Mouse (Mus musculus): Measurements from ENCODE around the gene Tmem183a.
A peak's percentile ranks its signal among the peaks of the same experiment; 100 is the strongest.

Tmem183a gene

GRCm38 (mm10) chr1:134318261-134318660 is 43.5 kb downstream of the Tmem183a start:
- no peak for DNase-seq

DNA sequence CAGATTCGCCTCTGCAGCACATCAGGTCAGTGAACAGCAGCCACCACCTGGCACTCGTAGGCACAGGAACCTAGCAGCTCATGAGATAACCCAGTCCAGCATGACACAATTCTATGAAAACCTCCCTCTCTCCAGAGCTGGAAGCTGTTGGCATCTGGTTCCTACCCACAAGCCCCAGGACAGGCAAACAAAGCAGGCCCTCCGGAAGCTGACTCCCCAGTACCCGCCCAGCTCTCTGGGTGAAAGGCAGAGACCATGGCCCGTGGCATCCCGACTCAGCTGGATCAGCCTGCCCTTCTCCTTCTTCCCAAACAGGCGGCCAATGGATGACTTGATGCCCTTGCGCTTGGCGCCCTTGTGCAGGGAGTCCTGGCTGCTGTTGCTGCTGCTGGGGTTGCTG is 45.4 kb downstream of the Tmem183a start:
- no peak for DNase-seq

DNA sequence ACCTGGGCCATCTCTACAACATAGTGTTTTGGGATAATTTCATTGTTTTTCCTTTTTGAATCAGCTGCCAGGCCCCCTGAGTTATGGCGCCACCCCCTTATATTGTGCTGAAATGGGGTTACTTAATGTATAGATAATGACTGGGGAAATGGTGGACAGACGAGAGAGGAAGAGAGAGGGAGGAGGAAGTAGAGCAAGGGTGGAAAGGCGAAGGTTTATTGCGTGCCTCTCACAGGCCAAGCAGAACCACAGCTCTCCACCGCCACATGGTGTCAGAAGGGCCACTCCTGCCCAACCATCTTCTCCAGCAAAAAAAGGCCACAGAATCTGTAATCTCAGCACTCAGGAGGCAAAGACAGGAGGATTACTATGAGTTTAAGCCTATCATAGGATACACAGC is 46.6 kb downstream of the Tmem183a start:
- no peak for DNase-seq

- DNase-seq = no peak
These were observed 50.0 kb downstream of the Tmem183a start for GRCm38 (mm10) chr1:134311760-134312159.

DNA sequence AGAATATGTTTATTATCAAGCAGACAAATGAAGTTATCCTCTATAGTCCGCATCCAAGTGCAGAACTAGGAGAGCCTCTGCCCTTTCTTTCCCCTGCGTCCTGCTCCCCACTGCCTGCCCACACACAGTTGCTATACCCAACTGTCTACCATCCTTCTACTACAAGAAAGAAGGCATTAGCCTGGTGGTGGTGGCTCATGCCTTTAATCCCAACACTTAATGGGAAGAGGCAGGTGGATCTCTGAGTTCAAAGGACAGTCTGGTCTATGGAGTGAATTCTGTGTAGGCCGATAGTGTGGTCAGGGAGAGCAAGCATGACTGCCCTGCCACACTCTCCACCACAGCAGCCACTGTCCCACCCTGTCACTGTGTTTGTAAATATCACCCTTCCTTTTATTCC is 51.0 kb downstream of the Tmem183a start:
- DNase-seq = no peak

DNA sequence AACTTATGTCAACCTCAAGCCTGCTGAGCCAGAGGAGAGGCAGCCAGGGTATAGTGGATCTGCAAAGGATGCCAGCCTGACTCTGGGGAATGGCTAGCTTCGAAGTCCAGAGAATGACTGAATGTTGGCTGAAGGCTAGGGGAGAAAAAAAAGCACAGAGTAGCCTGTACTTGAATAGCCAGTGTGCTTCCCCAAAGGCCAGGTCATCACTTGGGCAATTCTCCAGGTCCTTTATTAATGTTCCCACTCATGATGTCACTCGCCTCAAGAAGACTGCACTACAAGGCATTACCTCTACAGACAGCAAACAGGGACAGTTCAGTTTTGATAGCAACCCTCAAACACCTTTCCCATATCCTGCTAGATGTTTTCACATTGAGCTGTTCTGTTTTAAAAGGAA is 51.5 kb downstream of the Tmem183a start:
- no peak for DNase-seq

- peak; percentile 22 for DNase-seq
These were observed 54.4 kb downstream of the Tmem183a start for GRCm38 (mm10) chr1:134307409-134307808.

GRCm38 (mm10) chr1:134304940-134305339 is 56.8 kb downstream of the Tmem183a start:
- no peak for DNase-seq

- DNase-seq = no peak
These were observed 59.1 kb downstream of the Tmem183a start for GRCm38 (mm10) chr1:134302568-134303238.

- peak; percentile 2 for DNase-seq
These were observed 63.0 kb downstream of the Tmem183a start for GRCm38 (mm10) chr1:134298636-134299411.

- no peak for DNase-seq
These were observed 64.5 kb downstream of the Tmem183a start for GRCm38 (mm10) chr1:134297265-134297664.
